Comparison of ENCODE assay signal across 10 mouse cellular contexts in genomic region chr10:121290682-121291078, GRCm38 (mm10).
DNase-seq lines count a peak whose midpoint lies in the region; ATAC-seq lines count a peak whose summit lies in the region.
"Had no signal": no experiment of that assay in that cellular context is flagged by ENCODE, and none has a peak within 500 bp of the region (broad histone marks: within the 10 kb centered on the region; RNA-seq: fewer than 3 reads in every experiment).

No protein-coding gene starts in this region.

- no peak overlapping the region; the same call in 1 of the 2 replicates for H3K4me3 ChIP-seq in heart, embryonic 16.5 days (ENCODE audit: low read length)
- H3K4me3 ChIP-seq in forebrain, embryonic 16.5 days (replicated peaks; ENCODE audit: low read length), result peak overlapping the region; percentile 23
- no peak overlapping the region for H3K4me3 ChIP-seq in kidney, embryonic 14.5 days (ENCODE audit: low read length)
- H3K4me3 ChIP-seq: limb, embryonic 12.5 days had no signal

- H3K27me3 ChIP-seq in heart, embryonic 16.5 days (ENCODE audit: control insufficient read depth, insufficient read depth, low read length), result no peaks in the 10 kb centered on the region
- no peaks in the 10 kb centered on the region for H3K27me3 ChIP-seq in forebrain, embryonic 16.5 days (replicated peaks; ENCODE audit: control insufficient read depth, insufficient read depth, low read length)
- no peaks in the 10 kb centered on the region for H3K27me3 ChIP-seq in kidney, embryonic 14.5 days (ENCODE audit: control insufficient read depth, insufficient read depth, low read length)
- H3K27me3 ChIP-seq: limb, embryonic 12.5 days had no signal

- no peak overlapping the region for H3K27ac ChIP-seq in heart, embryonic 16.5 days (ENCODE audit: low read length)
- peak overlapping the region; percentile 78 for H3K27ac ChIP-seq in forebrain, embryonic 16.5 days (ENCODE audit: low read length)
- no peak overlapping the region for H3K27ac ChIP-seq in kidney, embryonic 14.5 days (ENCODE audit: low read depth, low read length)
- H3K27ac ChIP-seq: limb, embryonic 12.5 days had no signal

- DNase-seq in heart, postnatal 4 days, result no peak
- peak; percentile 73 to 74 for DNase-seq in left cerebral cortex, postnatal 14 days (ENCODE audit: low spot score in 2 of 2)
- peak; percentile 81 to 84 for DNase-seq in right cerebral cortex, postnatal 10 days (ENCODE audit: low spot score in 2 of 2)
- no peak for DNase-seq in lung, postnatal 10 days
- no peak for DNase-seq in lung, postnatal 4 days
- DNase-seq: adrenal gland, postnatal 36 days had no signal

- peaks cover 11% of the 10 kb centered on the region for H3K4me1 ChIP-seq in heart, embryonic 16.5 days (ENCODE audit: control insufficient read depth, insufficient read depth, low read length)
- H3K4me1 ChIP-seq in forebrain, embryonic 16.5 days (replicated peaks; ENCODE audit: control insufficient read depth, insufficient read depth, low read length), result peaks cover 20% of the 10 kb centered on the region
- H3K4me1 ChIP-seq in kidney, embryonic 14.5 days (ENCODE audit: control insufficient read depth, insufficient read depth, low read length), result no peaks in the 10 kb centered on the region
- H3K4me1 ChIP-seq: limb, embryonic 12.5 days had no signal

- H3K4me2 ChIP-seq in heart, embryonic 16.5 days (ENCODE audit: low read depth, low read length), result peak overlapping the region; percentile 44
- peak overlapping the region; percentile 50 for H3K4me2 ChIP-seq in forebrain, embryonic 16.5 days (ENCODE audit: low read length)
- no peak overlapping the region for H3K4me2 ChIP-seq in kidney, embryonic 14.5 days (replicated peaks; ENCODE audit: low read depth, low read length)
- H3K4me2 ChIP-seq: limb, embryonic 12.5 days had no signal

- WGBS in heart, embryonic 16.5 days, result 42% methylated on average over 20 of the region's 20 CpGs
- WGBS in forebrain, embryonic 16.5 days, result 7% methylated on average over 20 of the region's 20 CpGs
- 65% methylated on average over 20 of the region's 20 CpGs for WGBS in kidney, embryonic 14.5 days

- intact Hi-C loops in left cerebral cortex, postnatal 14 days (cut with DNase I), result no loop called here

- 0 out of 2 replicates have a peak, but pooled peaks have one; percentile 14 for ATAC-seq in heart, embryonic 16.5 days (replicated peaks; ENCODE audit: extremely low read depth, insufficient read depth, low FRiP score)
- ATAC-seq in forebrain, embryonic 16.5 days, result peak; percentile 90
- ATAC-seq in kidney, embryonic 14.5 days (ENCODE audit: low FRiP score, low TSS enrichment), result no peak

- no peak overlapping the region for H3K9ac ChIP-seq in heart, embryonic 16.5 days (ENCODE audit: low read length)
- H3K9ac ChIP-seq in forebrain, embryonic 16.5 days (replicated peaks; ENCODE audit: low read depth, low read length), result peak overlapping the region; percentile 24
- no peak overlapping the region for H3K9ac ChIP-seq in kidney, embryonic 14.5 days (ENCODE audit: low read depth, low read length)
- H3K9ac ChIP-seq: limb, embryonic 12.5 days had no signal

- no peaks in the 10 kb centered on the region for H3K36me3 ChIP-seq in heart, embryonic 16.5 days (ENCODE audit: control insufficient read depth, insufficient read depth)
- H3K36me3 ChIP-seq in forebrain, embryonic 16.5 days (ENCODE audit: control insufficient read depth, insufficient read depth), result peaks cover 2% of the 10 kb centered on the region; the same call in 1 of the 2 replicates
- no peaks in the 10 kb centered on the region for H3K36me3 ChIP-seq in kidney, embryonic 14.5 days (ENCODE audit: control insufficient read depth, insufficient read depth, low read length)
- H3K36me3 ChIP-seq: limb, embryonic 12.5 days had no signal

- H3K9me3 ChIP-seq in heart, embryonic 16.5 days (replicated peaks; ENCODE audit: control insufficient read depth, low read length), result no peaks in the 10 kb centered on the region; the same call in 1 of the 2 replicates
- H3K9me3 ChIP-seq in forebrain, embryonic 16.5 days (ENCODE audit: control insufficient read depth, low read length), result no peaks in the 10 kb centered on the region
- no peaks in the 10 kb centered on the region for H3K9me3 ChIP-seq in kidney, embryonic 14.5 days (ENCODE audit: control insufficient read depth, low read length)

Comparison
In these comparisons a context has a peak if more than half of its experiments do, and no peak if none do; other contexts are left out.
1. DNase-seq: peak in left cerebral cortex, postnatal 14 days (2 of 2) and right cerebral cortex, postnatal 10 days (2 of 2); none in heart, postnatal 4 days (single experiment), lung, postnatal 10 days (single experiment) and lung, postnatal 4 days (0 of 2).